ENCODE assay signal across 13 mouse cellular contexts in the genomic region with DNA sequence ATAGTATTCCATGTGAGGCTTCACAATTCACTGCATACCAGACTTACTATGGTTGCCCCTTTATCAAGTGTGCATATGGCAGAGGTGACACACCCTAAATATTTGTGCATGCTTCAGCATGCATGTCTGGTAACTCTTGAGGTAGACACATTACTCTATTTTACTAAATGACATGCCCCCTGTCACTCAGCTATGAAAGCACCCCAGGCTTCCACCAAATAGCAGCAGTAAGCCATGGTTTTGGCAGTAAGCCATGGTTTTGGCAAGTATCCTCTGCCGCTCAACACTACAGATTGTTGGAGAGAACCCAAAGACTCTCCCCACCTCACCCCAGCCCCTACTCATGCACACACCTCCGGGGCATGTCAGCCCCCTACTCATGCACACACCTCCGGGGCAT.
DNase-seq lines count a peak whose midpoint lies in the region; ATAC-seq and TF ChIP-seq lines count a peak whose summit lies in the region.
"Had no signal": no experiment of that assay in that cellular context is flagged by ENCODE, and none has a peak within 500 bp of the region (broad histone marks: within the 10 kb centered on the region; RNA-seq: fewer than 3 reads in every experiment).

No protein-coding gene starts in this region.

- TF ChIP-seq POLR2A in lung, adult 2 months (IDR thresholded peaks at IDR 0.05; ENCODE audit: borderline replicate concordance, extremely low read depth, low read depth, low read length) = no peak

- no peak for TF ChIP-seq CTCF in lung, embryonic 14.5 days (IDR thresholded peaks at IDR 0.05; ENCODE audit: low read depth)
- no peak for TF ChIP-seq CTCF in lung, adult 2 months (IDR thresholded peaks at IDR 0.05; ENCODE audit: insufficient read depth, low read length)

- peak overlapping the region; percentile 60 for H3K27ac ChIP-seq in heart, embryonic 15.5 days
- H3K27ac ChIP-seq in lung, embryonic 14.5 days (ENCODE audit: low read depth) = no peak overlapping the region
- H3K27ac ChIP-seq: liver, embryonic 12.5 days; midbrain, embryonic 15.5 days had no signal

- H3K27me3 ChIP-seq in heart, embryonic 15.5 days = no peaks in the 10 kb centered on the region
- no peaks in the 10 kb centered on the region for H3K27me3 ChIP-seq in lung, embryonic 14.5 days (ENCODE audit: insufficient read depth, low read length)
- H3K27me3 ChIP-seq: liver, embryonic 12.5 days; midbrain, embryonic 15.5 days had no signal

- H3K4me2 ChIP-seq in heart, embryonic 15.5 days = no peak overlapping the region
- no peak overlapping the region for H3K4me2 ChIP-seq in lung, embryonic 14.5 days
- H3K4me2 ChIP-seq: liver, embryonic 12.5 days; midbrain, embryonic 15.5 days had no signal

- no peak overlapping the region for H3K9ac ChIP-seq in heart, embryonic 15.5 days
- H3K9ac ChIP-seq in lung, embryonic 14.5 days = no peak overlapping the region
- H3K9ac ChIP-seq: liver, embryonic 12.5 days; midbrain, embryonic 15.5 days had no signal

- peak; percentile 36 to 41 for DNase-seq in cerebellum, adult 18-20 months
- DNase-seq in cerebellum, adult 11 months = no peak
- DNase-seq in heart, adult 18-20 months = no peak
- peak; percentile 72 for DNase-seq in lung, embryonic 14.5 days
- DNase-seq in lung, adult 2 months = no peak
- DNase-seq in forelimb bud, embryonic 11.5 days (ENCODE audit: low read depth, low spot score) = peak; percentile 10
- no peak for DNase-seq in layer of hippocampus, postnatal 14 days (ENCODE audit: low spot score in 2 of 2)
- DNase-seq: adrenal gland, postnatal 10 days; kidney, adult 9 months; right cerebral cortex, postnatal 25 days had no signal

- H3K4me3 ChIP-seq in heart, embryonic 15.5 days = no peak overlapping the region
- H3K4me3 ChIP-seq in lung, embryonic 14.5 days (ENCODE audit: low read depth, low read length) = no peak overlapping the region
- H3K4me3 ChIP-seq in lung, adult 2 months (replicated peaks; ENCODE audit: extremely low read depth, low read depth, low read length) = no peak overlapping the region
- H3K4me3 ChIP-seq: liver, embryonic 12.5 days; midbrain, embryonic 15.5 days had no signal

- WGBS in heart, embryonic 15.5 days = 30% methylated on average over 3 of the region's 3 CpGs
- WGBS in lung, embryonic 14.5 days = 50% methylated on average over 3 of the region's 3 CpGs
- WGBS in lung, adult 2 months = 42% methylated on average over 3 of the region's 3 CpGs

- H3K4me1 ChIP-seq in heart, embryonic 15.5 days (replicated peaks) = peaks cover 20% of the 10 kb centered on the region
- H3K4me1 ChIP-seq in lung, embryonic 14.5 days (ENCODE audit: insufficient read depth) = no peaks in the 10 kb centered on the region
- H3K4me1 ChIP-seq in lung, adult 2 months (ENCODE audit: control insufficient read depth, insufficient read depth, low read length) = no peaks in the 10 kb centered on the region
- H3K4me1 ChIP-seq: liver, embryonic 12.5 days had no signal

- H3K9me3 ChIP-seq in heart, embryonic 15.5 days (replicated peaks) = no peaks in the 10 kb centered on the region
- H3K9me3 ChIP-seq in lung, embryonic 14.5 days (ENCODE audit: low read depth, low read length) = no peaks in the 10 kb centered on the region
- H3K9me3 ChIP-seq: liver, embryonic 12.5 days; midbrain, embryonic 15.5 days had no signal

- peaks cover 18% of the 10 kb centered on the region for H3K36me3 ChIP-seq in heart, embryonic 15.5 days
- H3K36me3 ChIP-seq in lung, embryonic 14.5 days (ENCODE audit: insufficient read depth) = peaks cover 42% of the 10 kb centered on the region; the same call in 1 of the 2 replicates

- peak; percentile 50; the same call in 1 of the 2 replicates for ATAC-seq in heart, embryonic 15.5 days (replicated peaks; ENCODE audit: insufficient number of reproducible peaks, insufficient read depth, low FRiP score, low read depth)
- ATAC-seq in lung, embryonic 14.5 days (ENCODE audit: insufficient read depth) = no peak
- ATAC-seq: liver, embryonic 12.5 days; midbrain, embryonic 15.5 days had no signal

Comparison
In these comparisons a context has a peak if more than half of its experiments do, and no peak if none do; other contexts are left out.
1. DNase-seq: peak in cerebellum, adult 18-20 months (2 of 2), lung, embryonic 14.5 days (single experiment) and forelimb bud, embryonic 11.5 days (single experiment); none in cerebellum, adult 11 months (single experiment), heart, adult 18-20 months (0 of 2), lung, adult 2 months (single experiment) and layer of hippocampus, postnatal 14 days (0 of 2).